Mouse (Mus musculus) lung, embryonic 16.5 days (tissue): ENCODE measurements around the gene Krtcap3. TPM values are rescaled to one million over a fixed set of nuclear protein-coding genes. Genes with fewer than 3 reads are reported as not detected.
A peak's percentile ranks its signal among the peaks of the same experiment; 100 is the strongest.

Experiments used
- ATAC-seq: fragments of 200-750 bp; cut with Nextera tagmentation; 2 replicates; pipeline ENCODE4 v1.8.0; 2017; ENCODE audit warnings: low read depth, mild to moderate bottlenecking, moderate library complexity
- H3K27ac ChIP-seq: fragments of 300-500 bp; sonication (generic); 2 replicates; pipeline ENCODE4 v1.5.1; 2014; ENCODE audit warnings: mild to moderate bottlenecking, control low read depth, low read length
- H3K27me3 ChIP-seq: fragments of 300-500 bp; sonication (generic); 2 replicates; pipeline ENCODE4 v1.6.1; 2014; ENCODE audit warnings: low read depth, low read length, mixed read lengths; ENCODE audit not compliant: control insufficient read depth, insufficient read depth
- H3K36me3 ChIP-seq: fragments of 300-500 bp; sonication (generic); 2 replicates; pipeline ENCODE4 v1.6.1; 2014; ENCODE audit warnings: low read length; ENCODE audit not compliant: control insufficient read depth, insufficient read depth
- H3K4me1 ChIP-seq: fragments of 300-500 bp; sonication (generic); replicated peaks from 2 replicates; pipeline ENCODE4 v1.6.1; 2014; ENCODE audit warnings: low read length, mixed read lengths; ENCODE audit not compliant: control insufficient read depth, insufficient read depth
- H3K4me2 ChIP-seq: fragments of 300-500 bp; sonication (generic); 2 replicates; pipeline ENCODE4 v1.6.1; 2014; ENCODE audit warnings: low read depth, low read length, control low read depth
- H3K4me3 ChIP-seq: fragments of 300-500 bp; sonication (generic); 2 replicates; pipeline ENCODE4 v1.5.1; 2014; ENCODE audit warnings: mild to moderate bottlenecking, low read length, control low read depth
- H3K9ac ChIP-seq: fragments of 300-500 bp; sonication (generic); 2 replicates; pipeline ENCODE4 v1.6.1; 2014; ENCODE audit warnings: low read length, control low read depth
- H3K9me3 ChIP-seq: fragments of 300-500 bp; sonication (generic); 2 replicates; pipeline ENCODE4 v1.6.1; 2016; ENCODE audit warnings: low read length; ENCODE audit not compliant: control insufficient read depth
- WGBS: fragments of 180-500 bp; shearing (Covaris S2); extraction: QIAGEN DNeasy Blood & Tissue Kit; methylation state at CpG from one replicate; pipeline ENCODE4 v1.1.7; 2014; 5-methylcytosine and 5-hydroxymethylcytosine counted together
- polyA plus RNA-seq: library from polyadenylated mRNA; unstranded; fragments of >200 nt; fragmentation: Nextera tagmentation; extraction: Ambion mirVana; gene quantifications from 2 replicates; pipeline ENCODE4 v1.2.1, GENCODE M21; 2015

Krtcap3 gene
- polyA plus RNA-seq, 1 experiment from 2014 or later: 40.8 TPM

- H3K27me3 ChIP-seq: no peaks in the 10 kb centered on the region
- peak overlapping the region; percentile 94 for H3K9ac ChIP-seq
- peaks cover 10% of the 10 kb centered on the region for H3K4me1 ChIP-seq
- peak overlapping the region; percentile 99 for H3K4me3 ChIP-seq
- H3K9me3 ChIP-seq: no peaks in the 10 kb centered on the region
- ATAC-seq: peak; percentile 34
- WGBS: under 1% methylated on average over 32 of the region's 40 CpGs
- H3K27ac ChIP-seq: peak overlapping the region; percentile 90
- no peaks in the 10 kb centered on the region for H3K36me3 ChIP-seq
- peak overlapping the region; percentile 76 for H3K4me2 ChIP-seq
Observed at GRCm38 (mm10) chr5:31219911-31220447, 31.5 kb upstream of the Krtcap3 start.

GRCm38 (mm10) chr5:31220448-31221303 lies 30.8 kb upstream of the Krtcap3 start, which contains the start of gene Ppm1g:
Gene Ppm1g (minus strand): TSS chr5:31220687.
- H3K27me3 ChIP-seq: no peaks in the 10 kb centered on the region
- H3K4me3 ChIP-seq: peak within 1 kb of the TSS; percentile 99
- WGBS: under 1% methylated on average over 65 of the region's 70 CpGs
- peak within 1 kb of the TSS; percentile 94 for H3K9ac ChIP-seq
- ATAC-seq: peak; percentile 97
- peak within 1 kb of the TSS; percentile 90 for H3K27ac ChIP-seq
- H3K4me1 ChIP-seq: peaks cover 10% of the 10 kb centered on the region
- no peaks in the 10 kb centered on the region for H3K9me3 ChIP-seq
- no peaks in the 10 kb centered on the region for H3K36me3 ChIP-seq
- H3K4me2 ChIP-seq: peak within 1 kb of the TSS; percentile 76

- Histone ChIP-seq H3K27me3 (no peaks in the 10 kb centered on the region), H3K4me1 (peaks cover 10% of the 10 kb centered on the region), H3K9ac (peak overlapping the region; percentile 72), H3K36me3 (no peaks in the 10 kb centered on the region), H3K4me3 (peak overlapping the region; percentile 99), H3K4me2 (peak overlapping the region; percentile 68), H3K9me3 (no peaks in the 10 kb centered on the region), H3K27ac (peak overlapping the region; percentile 85)
- ATAC-seq: no peak
- WGBS: 14% methylated on average over 11 of the region's 11 CpGs
Observed at GRCm38 (mm10) chr5:31221304-31221945, 30.1 kb upstream of the Krtcap3 start.

- Histone ChIP-seq H3K4me3 (no peak overlapping the region), H3K9ac (no peak overlapping the region), H3K27me3 (no peaks in the 10 kb centered on the region), H3K9me3 (no peaks in the 10 kb centered on the region), H3K4me2 (no peak overlapping the region), H3K4me1 (peaks cover 7% of the 10 kb centered on the region), H3K36me3 (no peaks in the 10 kb centered on the region), H3K27ac (no peak overlapping the region)
- 93% methylated on average over 9 of the region's 9 CpGs for WGBS
- ATAC-seq: no peak
Observed at GRCm38 (mm10) chr5:31222696-31223095, 28.8 kb upstream of the Krtcap3 start.

- Histone ChIP-seq H3K4me2 (no peak overlapping the region), H3K9ac (no peak overlapping the region), H3K27me3 (no peaks in the 10 kb centered on the region), H3K4me3 (no peak overlapping the region), H3K9me3 (no peaks in the 10 kb centered on the region), H3K4me1 (no peaks in the 10 kb centered on the region), H3K36me3 (no peaks in the 10 kb centered on the region), H3K27ac (no peak overlapping the region)
- 60% methylated on average over 1 of the region's 1 CpGs for WGBS
- ATAC-seq: no peak
Observed at GRCm38 (mm10) chr5:31226641-31227040, 24.9 kb upstream of the Krtcap3 start.

GRCm38 (mm10) chr5:31240637-31241521 lies 10.6 kb upstream of the Krtcap3 start, which contains the start of the genes Nrbp1 and Gm9970:
Gene Nrbp1 (plus strand): TSS chr5:31240864.
Gene Gm9970 (minus strand): TSS chr5:31241232.
- no peaks in the 10 kb centered on the region for H3K9me3 ChIP-seq
- WGBS: under 1% methylated on average over 58 of the region's 103 CpGs
- peaks cover 6% of the 10 kb centered on the region; the same call in 1 of the 2 replicates for H3K4me1 ChIP-seq
- H3K27ac ChIP-seq: peak within 1 kb of the TSS; percentile 98
- H3K4me2 ChIP-seq: peak within 1 kb of the TSS; percentile 94
- ATAC-seq: peak; percentile 99
- peaks cover 15% of the 10 kb centered on the region for H3K36me3 ChIP-seq
- H3K4me3 ChIP-seq: peak within 1 kb of the TSS; percentile 96
- H3K27me3 ChIP-seq: no peaks in the 10 kb centered on the region
- peak within 1 kb of the TSS; percentile 98 for H3K9ac ChIP-seq

- Histone ChIP-seq H3K36me3 (peaks cover 22% of the 10 kb centered on the region), H3K9me3 (no peaks in the 10 kb centered on the region), H3K4me2 (peak overlapping the region; percentile 94), H3K9ac (peak overlapping the region; percentile 98), H3K4me3 (peak overlapping the region; percentile 96), H3K4me1 (peaks cover 6% of the 10 kb centered on the region; the same call in 1 of the 2 replicates), H3K27ac (peak overlapping the region; percentile 98), H3K27me3 (no peaks in the 10 kb centered on the region)
- WGBS: under 1% methylated on average over 13 of the region's 13 CpGs
- ATAC-seq: no peak
Observed at GRCm38 (mm10) chr5:31241522-31242034, 9.9 kb upstream of the Krtcap3 start.

- peak overlapping the region; percentile 94 for H3K4me2 ChIP-seq
- peak overlapping the region; percentile 96 for H3K4me3 ChIP-seq
- no peak overlapping the region for H3K27ac ChIP-seq
- ATAC-seq: no peak
- H3K4me1 ChIP-seq: peaks cover 6% of the 10 kb centered on the region; the same call in 1 of the 2 replicates
- H3K9me3 ChIP-seq: no peaks in the 10 kb centered on the region
- H3K36me3 ChIP-seq: peaks cover 22% of the 10 kb centered on the region
- H3K9ac ChIP-seq: peak overlapping the region; percentile 98; the same call in 1 of the 2 replicates
- H3K27me3 ChIP-seq: no peaks in the 10 kb centered on the region
- WGBS: 17% methylated on average over 10 of the region's 10 CpGs
Observed at GRCm38 (mm10) chr5:31242191-31242590, 9.3 kb upstream of the Krtcap3 start.
